Mouse (Mus musculus) mouse trophoblast stem cell (cell line): ENCODE measurements around the gene Ucn.

Experiments used
- in situ Hi-C, 2 experiments: fragments of 300-500 bp; cut with MseI, MboI; formaldehyde crosslinking; loops; 2 replicates in 1 of 2; 3 replicates in 1 of 2; pipeline ENCODE4 v1.15.1; 2025

The Ucn gene

GRCm38 (mm10) chr5:31138241-31138967 lies at the start of gene Ucn:
TSS of gene Ucn (minus strand) at chr5:31138829.
- in situ Hi-C loops = no loop called here

- in situ Hi-C loops = no loop called here
Observed at GRCm38 (mm10) chr5:31183678-31184077, 45.0 kb upstream of the Ucn start.

- in situ Hi-C loops = no loop called here
Observed at GRCm38 (mm10) chr5:31181183-31181770, 42.6 kb upstream of the Ucn start.

GRCm38 (mm10) chr5:31179766-31180630 lies 41.4 kb upstream of the Ucn start, which contains the start of the genes Gm29609 and Gtf3c2:
TSS of gene Gm29609 (minus strand) at chr5:31179911.
TSS of gene Gtf3c2 (minus strand) at chr5:31180144.
- in situ Hi-C loops = no loop called here

GRCm38 (mm10) chr5:31179301-31179765 lies 40.7 kb upstream of the Ucn start:
- in situ Hi-C loops = no loop called here

GRCm38 (mm10) chr5:31168630-31169029 lies 30.0 kb upstream of the Ucn start:
- in situ Hi-C loops = no loop called here

DNA sequence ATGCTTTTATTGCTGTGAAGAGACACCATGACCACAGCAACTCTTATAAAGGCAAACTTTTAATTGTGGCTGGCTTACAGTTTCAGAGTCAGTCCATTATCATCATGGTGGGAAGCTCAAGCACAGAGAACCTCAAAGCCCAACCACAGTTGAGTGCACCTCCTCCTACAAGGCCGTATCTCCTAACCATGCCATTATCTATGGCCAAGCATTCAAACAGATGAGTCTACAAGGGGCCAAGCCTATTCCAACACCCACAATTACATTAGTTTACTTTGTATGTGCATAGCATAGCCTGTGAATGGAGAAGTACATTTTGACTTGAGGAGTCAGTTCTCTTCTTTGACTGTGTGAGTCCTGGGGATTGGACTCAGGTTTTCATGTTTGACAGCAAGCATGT lies 26.2 kb upstream of the Ucn start:
- in situ Hi-C loops = no loop called here

DNA sequence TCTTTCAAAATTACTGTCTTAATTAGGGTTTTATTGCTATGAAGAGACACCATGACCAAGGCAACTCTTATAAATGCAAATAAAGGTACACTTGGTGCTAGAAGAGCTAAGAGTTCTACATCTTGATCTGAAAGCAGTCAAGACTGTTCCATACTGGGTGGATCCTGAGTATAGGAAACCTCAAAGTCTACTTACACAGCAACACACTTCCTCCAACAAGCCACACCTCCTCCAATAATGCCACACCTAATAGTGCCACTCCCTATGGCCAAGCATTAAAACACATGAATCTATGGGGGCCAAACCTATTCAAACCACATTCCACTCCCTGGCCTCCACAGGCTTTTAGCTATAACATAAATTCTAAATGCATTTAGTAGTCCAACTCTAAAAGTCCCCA lies 23.8 kb upstream of the Ucn start:
- in situ Hi-C loops = no loop called here

GRCm38 (mm10) chr5:31154152-31154553 lies 15.5 kb upstream of the Ucn start, which contains the start of gene Mpv17:
TSS of gene Mpv17 (minus strand) at chr5:31154251.
- in situ Hi-C loops = no loop called here

- in situ Hi-C loops = no loop called here
Observed at GRCm38 (mm10) chr5:31153516-31154151, 15.0 kb upstream of the Ucn start.

DNA sequence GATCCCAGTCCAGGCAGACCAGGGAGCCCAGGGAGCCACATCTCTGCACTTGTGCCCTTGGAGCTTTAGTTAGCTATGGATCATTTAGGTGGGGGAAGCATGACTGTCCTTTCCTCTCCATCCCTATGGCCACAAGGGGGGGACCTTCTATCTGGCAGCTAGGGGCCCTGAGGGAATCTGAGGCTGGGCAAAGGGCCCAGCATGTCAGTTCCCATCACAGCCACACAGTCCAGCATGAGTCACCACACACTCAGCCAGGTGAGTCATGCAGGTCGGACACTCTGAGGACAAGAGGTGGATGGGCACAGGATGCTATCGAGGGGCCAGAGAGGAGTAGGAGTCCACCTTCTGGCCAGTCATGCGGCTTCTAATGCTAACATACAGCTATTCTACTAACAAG lies 13.1 kb upstream of the Ucn start:
- in situ Hi-C loops = no loop called here

DNA sequence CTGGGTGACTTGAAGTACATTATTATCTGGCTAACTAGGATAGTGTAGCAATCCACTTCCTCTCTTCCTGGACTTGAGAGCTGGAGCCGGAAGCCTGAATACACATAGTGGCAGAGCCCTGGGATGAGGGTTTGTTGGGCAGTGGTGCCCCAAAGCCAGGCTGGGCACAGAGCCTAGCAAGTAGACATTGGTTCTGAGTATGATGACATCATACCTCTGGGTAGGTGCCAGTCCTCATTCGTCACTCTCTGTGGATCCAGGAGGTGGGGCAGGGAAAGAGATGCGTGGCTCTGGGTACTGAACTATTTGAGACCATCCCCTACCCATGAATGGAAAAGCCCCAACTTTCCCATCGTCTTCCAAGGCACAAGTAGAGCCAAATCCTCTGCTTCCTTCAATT lies 11.2 kb upstream of the Ucn start:
- in situ Hi-C loops = no loop called here

GRCm38 (mm10) chr5:31138968-31139425 lies 368 bp upstream of the Ucn start:
- in situ Hi-C loops = no loop called here

DNA sequence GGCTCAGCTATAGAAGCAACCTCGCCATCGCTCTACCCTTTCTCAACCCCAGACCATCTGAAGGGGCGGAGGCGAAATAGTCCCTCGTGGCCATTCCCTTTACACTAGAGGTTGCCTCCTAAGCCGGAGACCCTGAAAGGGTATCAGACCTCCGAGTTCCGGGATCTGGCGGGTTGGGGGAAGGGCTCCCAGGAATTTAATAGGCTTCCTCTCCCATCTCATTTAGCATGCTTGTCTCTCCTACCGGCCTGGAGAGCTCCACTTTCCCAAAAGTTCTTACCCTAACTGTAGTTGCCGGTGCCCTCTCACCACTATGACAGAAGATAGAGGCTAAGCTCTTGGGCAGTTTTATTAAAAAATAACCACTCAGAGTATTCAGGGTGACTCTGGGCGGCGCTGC lies 971 bp downstream of the Ucn start:
- in situ Hi-C loops = no loop called here

DNA sequence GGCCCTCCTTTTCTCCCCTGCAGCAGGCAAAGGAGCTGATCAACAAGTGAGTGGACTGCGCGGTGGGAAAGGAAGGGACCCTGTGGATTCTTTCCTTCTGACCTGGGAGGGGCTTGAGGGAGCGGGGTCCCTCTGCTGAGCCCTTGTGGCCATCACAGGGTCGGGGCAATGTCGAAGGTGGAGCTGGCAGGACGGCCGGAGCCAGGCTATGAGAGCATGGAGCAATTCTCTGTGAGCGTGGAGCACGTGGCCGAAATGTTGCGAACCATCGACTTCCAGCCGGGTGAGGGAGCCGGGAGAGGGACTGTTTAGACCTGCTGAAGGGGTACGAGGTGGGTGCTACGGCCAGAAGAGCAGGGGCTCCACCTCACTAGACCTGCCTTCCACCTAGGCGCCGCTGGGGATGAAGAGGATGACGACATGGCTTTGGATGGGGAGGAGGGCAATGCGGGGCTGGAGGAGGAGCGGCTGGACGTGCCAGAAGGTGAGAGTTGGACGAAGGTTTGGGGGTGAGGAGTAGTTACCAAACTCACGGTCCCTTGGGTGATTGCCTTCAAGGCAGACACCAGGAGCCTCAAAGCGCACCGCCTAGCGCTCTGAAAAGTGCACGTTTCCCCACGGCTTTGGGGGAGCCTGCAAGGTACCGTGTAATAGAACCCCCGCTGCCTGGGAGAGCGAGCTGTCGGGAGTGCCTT lies 1.8 kb downstream of the Ucn start:
- in situ Hi-C loops = no loop called here

DNA sequence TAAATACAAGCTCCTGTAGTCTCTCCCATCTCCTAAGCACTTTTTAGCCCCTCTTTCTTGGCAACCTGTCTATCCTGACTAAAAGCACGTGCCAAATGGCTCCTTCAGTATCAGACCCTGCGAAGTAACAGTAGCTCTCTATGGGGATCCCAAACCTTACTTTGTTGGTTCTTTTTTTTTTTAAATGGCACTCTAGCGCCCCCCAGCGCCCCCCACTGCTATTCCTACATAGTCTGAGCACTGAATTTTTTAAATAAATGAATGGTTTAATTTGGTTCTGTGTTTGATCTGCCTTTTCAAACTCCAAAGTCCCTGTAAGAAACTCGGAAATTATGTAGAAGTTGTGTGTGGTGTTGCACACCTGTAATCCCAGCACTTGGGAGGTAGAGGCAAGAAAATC lies 12.6 kb downstream of the Ucn start:
- in situ Hi-C loops = no loop called here

DNA sequence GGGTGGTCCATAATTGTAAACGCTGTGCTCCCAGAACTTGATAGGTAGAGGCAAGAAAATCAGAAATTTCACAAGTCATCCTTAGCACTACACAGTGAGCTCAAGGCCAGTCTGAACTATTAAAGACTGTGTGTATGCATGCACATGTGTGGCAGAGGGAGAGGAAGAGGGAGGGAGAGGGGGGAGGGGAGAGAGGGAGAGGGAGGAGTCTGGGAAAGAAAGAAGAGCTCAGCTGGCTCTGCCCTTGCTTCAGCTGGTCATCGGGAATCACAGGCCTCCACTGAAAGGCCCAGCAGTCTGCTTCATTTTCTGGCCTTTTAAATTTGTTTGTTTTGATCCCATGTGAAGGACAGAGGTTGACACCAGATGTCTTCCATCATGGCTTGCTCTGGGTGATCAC lies 15.1 kb downstream of the Ucn start:
- in situ Hi-C loops = no loop called here

- in situ Hi-C loops = no loop called here
Observed at GRCm38 (mm10) chr5:31121111-31121510, 17.5 kb downstream of the Ucn start.

GRCm38 (mm10) chr5:31116912-31117311 lies 21.7 kb downstream of the Ucn start:
- in situ Hi-C loops = no loop called here

- in situ Hi-C loops = no loop called here
Observed at GRCm38 (mm10) chr5:31116354-31116753, 22.3 kb downstream of the Ucn start, which contains the start of gene Trim54. TSS of gene Trim54 (plus strand) at chr5:31116712.

- in situ Hi-C loops = no loop called here
Observed at GRCm38 (mm10) chr5:31110781-31111180, 27.8 kb downstream of the Ucn start.
